Mouse (Mus musculus) heart, adult 2 months (tissue): ENCODE data around the gene Itgb6.

Experiments used
- CTCF ChIP-seq: fragments of 200-600 bp; IDR thresholded peaks from 2 replicates; pipeline ENCODE4 v1.8.1; 2022; ENCODE audit warnings: antibody characterized with exemption, mild to moderate bottlenecking, moderate library complexity
- EP300 ChIP-seq: fragments of 200-500 bp; IDR thresholded peaks from 2 replicates; pipeline ENCODE4 v1.6.1; 2011; ENCODE audit warnings: low read depth, low read length, control low read depth; ENCODE audit not compliant: insufficient read depth
- POLR2A ChIP-seq: fragments of 200-500 bp; IDR thresholded peaks from 2 replicates; pipeline ENCODE4 v1.6.1; 2011; ENCODE audit warnings: mild to moderate bottlenecking, low read depth, low read length, control low read depth; ENCODE audit not compliant: insufficient read depth

GRCm38 (mm10) chr2:60636038-60636437 is 86.4 kb downstream of the Itgb6 start:
- TF ChIP-seq POLR2A = no peak
- TF ChIP-seq CTCF = no peak
- TF ChIP-seq EP300 = no peak
